Mouse (Mus musculus) intestine, postnatal 0 days (tissue): ENCODE measurements around the gene Hist4h4. TPM values are rescaled to one million over a fixed set of nuclear protein-coding genes. Genes with fewer than 3 reads are reported as not detected.

Experiments
- ATAC-seq: fragments of 200-750 bp; cut with Nextera tagmentation; 2 replicates; pipeline ENCODE4 v1.8.0; 2017; ENCODE audit warnings: mild to moderate bottlenecking, moderate TSS enrichment, moderate library complexity
- H3K27ac ChIP-seq: fragments of 300-500 bp; sonication (generic); 2 replicates; pipeline ENCODE4 v1.5.1; 2014; ENCODE audit warnings: mild to moderate bottlenecking, low read depth, low read length, moderate library complexity
- H3K27me3 ChIP-seq: fragments of 300-500 bp; sonication (generic); replicated peaks from 2 replicates; pipeline ENCODE4 v1.6.1; 2014; ENCODE audit warnings: low read length, mixed read lengths; ENCODE audit not compliant: control insufficient read depth, insufficient read depth
- H3K36me3 ChIP-seq: fragments of 300-500 bp; sonication (generic); 2 replicates; pipeline ENCODE4 v1.6.1; 2014; ENCODE audit warnings: mild to moderate bottlenecking, moderate library complexity; ENCODE audit not compliant: control insufficient read depth, insufficient read depth
- H3K4me1 ChIP-seq: fragments of 300-500 bp; sonication (generic); replicated peaks from 2 replicates; pipeline ENCODE4 v1.6.1; 2014; ENCODE audit warnings: antibody characterized with exemption, low read length, mixed read lengths; ENCODE audit not compliant: control insufficient read depth, insufficient read depth
- H3K4me2 ChIP-seq: fragments of 300-500 bp; sonication (generic); replicated peaks from 2 replicates; pipeline ENCODE4 v1.6.1; 2014; ENCODE audit warnings: low read depth, mild to moderate bottlenecking, moderate library complexity
- H3K4me3 ChIP-seq: fragments of 300-500 bp; sonication (generic); 2 replicates; pipeline ENCODE4 v1.5.1; 2014; ENCODE audit warnings: low read depth, low read length
- H3K9ac ChIP-seq: fragments of 300-500 bp; sonication (generic); 2 replicates; pipeline ENCODE4 v1.6.1; 2014; ENCODE audit warnings: mild to moderate bottlenecking, low read depth, low read length
- H3K9me3 ChIP-seq: fragments of 300-500 bp; sonication (generic); 2 replicates; pipeline ENCODE4 v1.6.1; 2016; ENCODE audit warnings: mixed run types; ENCODE audit not compliant: control insufficient read depth
- CTCF ChIP-seq: sonication (generic); IDR thresholded peaks from 2 replicates; pipeline ENCODE4 v1.5.1; 2016; ENCODE audit warnings: low read depth, mild to moderate bottlenecking, control low read depth, antibody characterized with exemption, moderate library complexity
- WGBS: fragments of 180-500 bp; shearing (Covaris S2); extraction: QIAGEN DNeasy Blood & Tissue Kit; methylation state at CpG from one replicate; pipeline ENCODE4 v1.1.7; 2014; 5-methylcytosine and 5-hydroxymethylcytosine counted together
- polyA plus RNA-seq: library from polyadenylated mRNA; unstranded; fragments of >200 nt; fragmentation: Nextera tagmentation; extraction: Ambion mirVana; gene quantifications from 2 replicates; pipeline ENCODE4 v1.2.1, GENCODE M21; 2015

The Hist4h4 gene
- 0.46 and 0.76 TPM in 2 replicates for polyA plus RNA-seq

- Histone ChIP-seq H3K4me2 (peak within 1 kb of the TSS; percentile 88), H3K4me1 (0 out of 2 replicates have a peak, but pooled peaks cover 7% of the 10 kb centered on the region), H3K4me3 (peak within 1 kb of the TSS; percentile 68), H3K9me3 (no peaks in the 10 kb centered on the region), H3K27ac (peak within 1 kb of the TSS; percentile 99), H3K36me3 (no peaks in the 10 kb centered on the region), H3K27me3 (no peaks in the 10 kb centered on the region), H3K9ac (peak within 1 kb of the TSS; percentile 82)
- WGBS, result under 1% methylated on average over 50 of the region's 50 CpGs
- TF ChIP-seq CTCF, result no peak
- peak; percentile 38 for ATAC-seq
Observed at GRCm38 (mm10) chr6:136803739-136804633, at the start of gene Hist4h4. Gene Hist4h4, minus strand, starts transcription at chr6:136804415.

- TF ChIP-seq CTCF, result no peak
- Histone ChIP-seq H3K4me1 (0 out of 2 replicates have a peak, but pooled peaks cover 2% of the 10 kb centered on the region), H3K9me3 (no peaks in the 10 kb centered on the region), H3K4me3 (no peak overlapping the region), H3K9ac (no peak overlapping the region), H3K27ac (no peak overlapping the region), H3K36me3 (no peaks in the 10 kb centered on the region), H3K4me2 (no peak overlapping the region), H3K27me3 (no peaks in the 10 kb centered on the region)
- ATAC-seq, result no peak
- 57% methylated on average over 3 of the region's 3 CpGs for WGBS
Observed at GRCm38 (mm10) chr6:136852762-136853161, 48.5 kb upstream of the Hist4h4 start.

DNA sequence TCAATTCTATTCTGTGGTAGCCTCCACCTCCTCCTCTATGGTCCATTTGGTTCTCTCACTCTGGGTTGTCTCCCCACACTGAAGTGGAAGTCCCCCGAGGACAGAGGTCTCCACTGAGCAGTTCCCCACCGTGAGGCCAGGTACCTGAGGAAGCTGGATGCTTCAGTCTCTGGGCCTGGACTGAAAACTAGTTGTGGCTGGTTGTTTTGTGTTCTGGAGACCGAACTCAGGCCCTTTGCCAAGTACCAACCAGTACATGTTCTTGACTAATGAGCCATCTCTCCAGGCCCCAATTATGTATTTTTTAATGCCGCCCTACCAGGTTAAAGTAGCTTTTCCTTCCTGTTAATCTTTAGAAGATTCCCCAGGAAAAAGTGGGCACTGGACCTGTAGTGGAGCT is 48.1 kb upstream of the Hist4h4 start:
- no peak for TF ChIP-seq CTCF
- no peak overlapping the region for H3K9ac ChIP-seq

GRCm38 (mm10) chr6:136850267-136850666 is 46.1 kb upstream of the Hist4h4 start:
- Histone ChIP-seq H3K4me1 (no peaks in the 10 kb centered on the region), H3K27me3 (no peaks in the 10 kb centered on the region), H3K9ac (no peak overlapping the region), H3K36me3 (no peaks in the 10 kb centered on the region), H3K27ac (no peak overlapping the region), H3K4me3 (no peak overlapping the region), H3K4me2 (no peak overlapping the region), H3K9me3 (no peaks in the 10 kb centered on the region)
- WGBS, result 71% methylated on average over 6 of the region's 6 CpGs
- ATAC-seq, result no peak
- no peak for TF ChIP-seq CTCF

More for the DNA sequence above, 48.1 kb upstream of the Hist4h4 start:
- no peaks in the 10 kb centered on the region for H3K27me3 ChIP-seq
- ATAC-seq, result no peak
- H3K27ac ChIP-seq, result no peak overlapping the region
- WGBS, result 70% methylated on average over 4 of the region's 4 CpGs
- 0 out of 2 replicates have a peak, but pooled peaks cover 2% of the 10 kb centered on the region for H3K4me1 ChIP-seq
- no peak overlapping the region for H3K4me2 ChIP-seq
- no peaks in the 10 kb centered on the region for H3K36me3 ChIP-seq
- H3K4me3 ChIP-seq, result no peak overlapping the region
- H3K9me3 ChIP-seq, result no peaks in the 10 kb centered on the region

DNA sequence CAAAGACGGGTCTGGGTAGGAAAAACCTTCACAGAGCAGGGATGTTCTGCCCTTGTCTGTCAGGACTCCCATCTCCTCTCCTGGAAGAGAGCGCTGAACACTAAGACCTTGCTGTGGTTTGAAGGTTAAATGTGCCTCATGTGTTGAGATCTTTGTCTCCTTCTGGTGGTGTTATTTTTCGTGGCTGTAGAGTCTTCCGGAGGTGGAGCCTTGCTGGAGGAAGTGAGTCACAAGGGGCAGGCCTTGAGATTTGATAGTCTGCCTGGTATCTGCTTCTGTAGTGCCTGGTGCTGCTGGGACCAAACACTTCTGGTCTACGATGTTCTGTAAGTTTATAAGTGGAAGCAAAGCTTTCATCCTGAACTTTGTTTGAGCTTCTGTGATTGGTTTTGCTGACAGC is 44.8 kb upstream of the Hist4h4 start:
- no peak overlapping the region for H3K4me3 ChIP-seq
- no peaks in the 10 kb centered on the region for H3K27me3 ChIP-seq
- no peak overlapping the region for H3K27ac ChIP-seq
- no peak for TF ChIP-seq CTCF
- no peaks in the 10 kb centered on the region for H3K4me1 ChIP-seq
- no peak overlapping the region for H3K4me2 ChIP-seq
- H3K9ac ChIP-seq, result no peak overlapping the region
- no peaks in the 10 kb centered on the region for H3K9me3 ChIP-seq
- WGBS, result 90% methylated on average over 5 of the region's 5 CpGs
- H3K36me3 ChIP-seq, result no peaks in the 10 kb centered on the region
- ATAC-seq, result no peak; the same call in 1 of the 2 replicates

DNA sequence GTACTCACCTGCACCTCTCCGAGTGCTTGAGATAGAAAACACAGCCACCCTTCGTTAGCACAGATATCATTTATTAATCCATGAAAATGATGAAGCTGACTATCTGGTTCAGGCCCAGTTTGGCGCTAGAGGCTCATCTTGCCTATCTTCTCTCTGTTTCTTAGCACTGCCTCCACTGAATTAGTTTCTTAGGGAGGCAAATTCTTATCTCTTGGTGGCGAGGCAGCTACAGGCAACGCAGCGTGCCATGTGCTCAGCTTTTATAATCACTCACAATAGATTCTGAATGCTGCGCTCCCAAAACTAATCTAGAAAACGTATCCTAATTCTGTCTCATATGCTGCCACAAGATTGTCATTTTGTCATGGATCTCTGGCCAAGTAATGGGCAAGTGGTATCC is 44.2 kb upstream of the Hist4h4 start:
- H3K4me3 ChIP-seq, result no peak overlapping the region
- no peaks in the 10 kb centered on the region for H3K36me3 ChIP-seq
- no peak overlapping the region for H3K9ac ChIP-seq
- no peak for ATAC-seq
- no peaks in the 10 kb centered on the region for H3K9me3 ChIP-seq
- H3K4me1 ChIP-seq, result no peaks in the 10 kb centered on the region
- H3K27me3 ChIP-seq, result no peaks in the 10 kb centered on the region
- 76% methylated on average over 8 of the region's 8 CpGs for WGBS
- TF ChIP-seq CTCF, result no peak
- H3K4me2 ChIP-seq, result no peak overlapping the region
- no peak overlapping the region for H3K27ac ChIP-seq
